Mouse (Mus musculus) erythroblast, embryonic 14.5 days (primary cell): ENCODE results near the gene Vamp1.

Experiments
- GATA1 ChIP-seq: IDR thresholded peaks from 2 replicates; pipeline ENCODE4 v1.6.1; 2012; ENCODE audit warnings: low read length, inconsistent platforms, mixed read lengths
- TAL1 ChIP-seq: IDR thresholded peaks from 3 replicates; pipeline ENCODE4 v1.6.1; 2012; ENCODE audit warnings: low read length, inconsistent platforms, mixed read lengths

- TF ChIP-seq TAL1 (no peak), GATA1 (no peak)
These were observed 50.7 kb downstream of the Vamp1 start for GRCm38 (mm10) chr6:125266091-125266490.
